Mouse (Mus musculus) urinary bladder, adult 2 months (tissue): Measurements from ENCODE around the gene Cadm3. TPM values are rescaled to one million over a fixed set of nuclear protein-coding genes. Genes with fewer than 3 reads are reported as not detected.

Experiments
- DNase-seq: peaks from one replicate; pipeline ENCODE4 v3.0.0; 2022; ENCODE audit warnings: low spot score
- polyA plus RNA-seq: library from polyadenylated mRNA; depleted of rRNA; stranded (reverse); fragments of >200 nt; gene quantifications from 2 replicates; pipeline ENCODE4 v1.2.3, GENCODE M21; 2012; rRNA removed

The Cadm3 gene
- polyA plus RNA-seq, result 34.3 and 36.2 TPM in 2 replicates

GRCm38 (mm10) chr1:173367356-173368046, at the start of gene Cadm3:
Gene Cadm3 (minus strand): TSS chr1:173367695.
- no peak for DNase-seq

DNA sequence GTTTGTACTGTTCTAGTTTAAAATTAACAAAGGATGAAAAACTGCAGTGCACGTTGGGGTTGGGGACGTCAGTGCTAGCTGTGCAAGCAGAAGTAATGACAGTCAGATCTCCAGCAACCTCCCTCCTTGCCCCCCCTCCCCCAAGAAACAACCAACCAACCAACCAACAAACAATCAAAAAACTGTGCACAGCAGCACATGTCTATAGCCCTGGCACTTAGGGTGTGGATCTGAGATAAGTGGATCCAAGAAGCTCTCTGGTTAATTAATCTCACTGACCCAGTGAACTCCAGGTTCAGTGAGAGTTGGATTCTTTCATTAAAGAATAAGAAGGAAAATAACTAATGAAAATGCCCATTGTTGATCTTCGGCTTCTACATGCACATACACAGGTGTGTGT, 47.1 kb upstream of the Cadm3 start:
- no peak for DNase-seq

DNA sequence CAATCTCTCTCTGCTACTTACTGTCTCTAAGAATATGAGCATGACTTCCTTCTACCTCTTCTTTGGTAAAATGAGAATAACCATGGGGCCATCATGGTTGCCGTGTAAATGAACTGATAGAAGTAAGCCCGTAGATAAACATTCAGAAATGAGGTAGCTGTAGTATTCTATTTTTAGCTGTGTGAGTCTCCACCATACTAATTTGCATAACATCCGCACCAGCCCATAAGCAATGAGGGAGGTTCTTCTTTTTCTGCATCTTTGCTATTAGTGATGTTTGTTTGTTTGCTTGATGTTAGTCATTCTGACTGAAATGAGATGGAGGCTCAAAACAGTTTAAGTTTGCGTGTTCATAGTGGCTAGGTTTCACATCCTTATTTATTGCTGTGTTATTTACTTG, 44.4 kb upstream of the Cadm3 start:
- no peak for DNase-seq

- DNase-seq, result no peak
These were observed 41.6 kb upstream of the Cadm3 start for GRCm38 (mm10) chr1:173409066-173409465.

DNA sequence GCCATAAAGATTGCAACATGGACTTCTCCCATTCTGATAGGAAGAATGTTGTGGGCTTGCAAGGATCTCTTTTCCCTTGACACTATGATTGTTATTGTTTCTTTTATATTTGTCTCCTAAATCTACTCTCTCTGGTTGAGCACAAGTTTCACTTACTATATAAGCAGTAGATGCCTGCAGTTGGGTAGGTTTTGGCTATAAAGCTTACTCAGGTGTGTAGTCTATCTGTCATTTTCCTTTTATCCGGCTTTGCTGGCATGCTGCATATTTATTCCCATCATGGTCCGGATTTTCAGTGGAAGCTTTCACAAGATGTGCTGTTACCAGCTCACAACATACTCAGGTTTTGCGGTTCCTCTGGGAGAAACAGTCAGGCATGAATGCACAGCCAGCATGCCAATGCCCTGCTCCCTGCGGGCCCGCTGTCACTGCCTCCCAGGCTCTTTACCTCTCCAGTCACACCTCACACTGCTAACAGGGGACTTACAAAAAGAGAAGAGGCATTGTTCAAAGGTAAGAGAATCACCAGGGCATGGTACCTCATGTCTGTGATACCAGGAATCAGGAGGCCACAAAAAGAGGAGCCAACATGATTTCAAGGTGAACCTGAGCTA, 37.3 kb upstream of the Cadm3 start:
- no peak for DNase-seq

DNA sequence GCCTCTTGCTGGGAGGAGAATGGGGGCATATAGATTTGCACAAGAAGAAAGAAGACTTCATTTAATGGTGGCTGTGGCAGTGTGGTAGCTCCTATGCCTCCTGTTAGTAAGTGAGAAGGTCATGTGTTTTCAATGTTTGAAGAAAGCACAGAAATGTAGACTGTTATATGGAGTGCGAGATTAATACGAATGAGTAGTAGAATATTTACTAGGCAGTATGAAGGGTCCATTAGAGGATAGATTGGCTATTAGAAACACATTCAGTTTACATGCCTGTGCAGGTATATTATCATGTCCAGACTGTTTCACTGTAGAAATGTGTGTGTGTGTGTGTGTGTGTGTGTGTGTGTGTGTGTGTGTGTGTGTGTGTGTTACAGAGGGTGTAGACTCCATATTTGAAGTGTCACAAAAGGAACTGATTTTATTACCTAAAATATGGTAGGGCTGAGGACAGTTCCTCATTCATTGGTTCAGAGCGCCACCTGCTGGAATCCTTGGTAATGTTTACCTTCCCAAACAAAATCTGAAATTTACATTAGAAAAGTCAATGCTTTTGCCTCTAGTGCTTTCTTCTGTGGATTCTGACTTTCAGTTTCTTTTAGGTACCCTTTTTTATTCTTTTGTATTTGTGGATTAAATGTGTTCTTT, 31.0 kb upstream of the Cadm3 start:
- DNase-seq, result peak; percentile 29

DNA sequence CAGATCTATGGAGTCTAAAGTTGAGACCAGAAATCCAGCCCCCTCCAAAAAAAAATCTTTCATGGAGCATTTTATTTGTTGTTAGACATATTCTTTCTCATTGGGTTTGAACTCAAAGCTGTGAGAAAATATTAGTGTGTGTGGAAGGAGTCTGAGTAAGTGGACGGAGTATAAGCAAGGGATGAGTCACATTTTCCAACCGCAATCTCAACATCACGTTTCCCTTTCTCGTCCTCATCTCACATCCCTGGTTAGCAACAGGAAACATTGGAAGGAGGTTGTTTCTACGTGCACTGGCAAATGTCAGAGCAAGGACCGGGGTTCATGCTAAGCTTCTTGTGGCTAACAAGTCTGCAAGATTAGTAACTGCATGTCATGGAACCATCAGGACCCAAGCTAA, 24.3 kb upstream of the Cadm3 start:
- DNase-seq, result no peak

DNA sequence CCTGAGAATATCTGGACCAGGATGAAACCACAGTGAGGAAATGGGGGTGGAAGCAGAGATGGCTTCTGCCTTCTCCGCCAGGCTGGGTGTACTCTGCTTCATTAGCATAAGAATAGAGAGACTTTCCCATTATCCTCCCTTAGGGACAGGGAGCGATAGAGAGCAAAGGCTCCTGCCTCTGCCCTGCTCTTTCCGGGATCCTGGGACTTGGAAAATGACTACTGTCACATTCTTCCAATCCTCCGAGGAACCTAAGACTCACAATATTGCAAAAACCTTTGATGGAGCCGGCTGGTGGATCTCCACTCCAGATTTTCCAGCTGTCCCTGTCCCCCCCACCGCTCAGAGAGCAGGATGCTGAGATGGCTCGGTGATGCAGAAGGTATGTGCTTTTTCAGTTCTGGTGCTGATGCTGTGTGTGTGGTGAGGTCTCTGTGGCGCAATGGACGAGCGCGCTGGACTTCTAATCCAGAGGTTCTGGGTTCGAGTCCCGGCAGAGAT, 22.5 kb upstream of the Cadm3 start:
- no peak for DNase-seq

DNA sequence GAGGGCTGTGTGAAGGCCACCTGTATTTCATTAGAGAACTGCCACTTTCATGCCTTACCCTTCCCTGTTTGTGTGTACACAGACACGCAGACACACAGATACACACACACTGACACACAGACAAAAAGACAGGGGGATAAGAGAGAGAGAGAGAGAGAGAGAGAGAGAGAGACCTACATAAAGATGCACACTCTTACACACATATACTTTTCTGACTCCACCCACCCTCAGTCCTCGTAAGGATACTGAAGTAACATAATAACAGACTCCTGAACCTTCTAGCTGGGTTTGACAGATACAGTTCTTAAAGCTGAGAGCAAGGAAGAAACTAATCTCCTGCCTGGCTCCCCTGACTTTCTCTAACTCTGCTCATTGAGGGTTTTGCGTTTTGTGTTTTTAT, 21.9 kb upstream of the Cadm3 start:
- no peak for DNase-seq

DNA sequence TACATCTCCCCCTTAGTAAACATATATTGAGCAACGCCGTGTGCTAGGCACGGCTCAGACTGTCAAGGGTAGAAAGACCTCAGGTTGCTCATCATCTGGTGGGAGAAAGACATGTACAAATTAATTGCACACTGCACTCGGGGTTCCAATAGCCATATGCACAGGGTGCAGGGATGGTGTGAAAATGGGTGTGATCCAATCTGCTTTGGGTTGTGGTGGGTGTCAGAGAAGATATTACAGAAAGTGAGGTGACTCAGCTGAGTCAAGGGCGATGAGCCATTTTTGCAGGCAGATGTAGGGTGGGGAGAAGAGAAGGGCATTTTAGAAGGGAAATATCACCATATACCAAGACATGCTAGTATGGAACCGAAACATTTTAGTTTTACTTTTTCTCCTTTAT, 13.9 kb upstream of the Cadm3 start:
- no peak for DNase-seq

- no peak for DNase-seq
These were observed 10.1 kb upstream of the Cadm3 start for GRCm38 (mm10) chr1:173377380-173378112.

DNA sequence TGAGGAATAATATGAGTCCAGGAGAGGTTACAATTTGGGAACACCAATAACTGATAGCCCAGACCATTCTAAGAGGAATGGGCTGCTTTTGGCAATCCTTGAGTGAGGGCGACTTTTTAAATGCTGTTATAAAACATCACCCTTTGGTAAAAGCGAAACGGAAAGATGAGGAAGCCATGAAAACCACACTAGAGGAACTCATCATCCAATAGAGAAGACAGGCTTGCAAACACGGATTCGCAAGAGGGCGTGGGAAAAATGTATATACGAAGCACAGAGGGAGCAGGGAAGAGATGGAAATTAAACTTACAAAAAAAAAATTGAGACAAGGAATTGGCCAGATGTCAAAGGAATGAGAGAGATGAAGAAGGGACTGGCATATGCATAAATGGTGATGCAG, 6.5 kb upstream of the Cadm3 start:
- no peak for DNase-seq

DNA sequence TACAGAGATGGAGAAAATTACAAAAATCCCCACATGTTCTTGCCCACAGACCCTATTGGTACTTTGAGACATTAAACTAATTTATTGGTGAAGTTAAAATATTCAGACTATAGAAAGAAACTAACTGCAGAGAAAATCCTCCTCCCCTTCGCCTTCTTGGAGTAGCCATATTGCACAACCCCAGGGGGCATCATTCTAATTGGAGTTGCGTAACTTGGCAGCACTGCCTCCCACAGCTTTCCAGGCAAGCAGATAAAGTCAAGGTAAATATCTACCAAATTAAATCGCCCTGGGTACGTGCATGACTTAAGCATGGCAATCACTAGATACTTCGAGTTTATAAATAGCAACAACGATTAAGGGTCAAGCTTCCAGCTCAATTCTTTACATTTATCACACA, 4.1 kb upstream of the Cadm3 start:
- no peak for DNase-seq

DNA sequence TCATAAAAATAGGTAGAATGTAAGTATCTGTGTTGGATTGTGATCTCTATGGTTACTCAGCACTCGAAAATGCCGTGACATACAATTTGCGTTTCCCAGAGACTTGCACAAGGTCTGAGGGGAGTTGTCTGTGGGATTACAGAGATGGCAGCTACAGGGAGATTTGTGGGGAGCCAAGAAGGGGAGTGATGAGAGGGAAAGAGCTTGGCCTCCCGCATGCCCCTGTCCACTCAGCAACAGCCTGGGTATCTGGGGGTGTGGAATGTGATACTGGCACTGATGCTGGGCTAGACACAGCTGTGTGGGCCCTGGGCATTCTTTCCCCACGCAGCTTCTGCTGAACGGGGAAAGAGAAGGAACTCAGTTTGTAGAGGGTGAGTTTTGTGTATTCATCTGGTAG, 3.0 kb upstream of the Cadm3 start:
- no peak for DNase-seq

DNA sequence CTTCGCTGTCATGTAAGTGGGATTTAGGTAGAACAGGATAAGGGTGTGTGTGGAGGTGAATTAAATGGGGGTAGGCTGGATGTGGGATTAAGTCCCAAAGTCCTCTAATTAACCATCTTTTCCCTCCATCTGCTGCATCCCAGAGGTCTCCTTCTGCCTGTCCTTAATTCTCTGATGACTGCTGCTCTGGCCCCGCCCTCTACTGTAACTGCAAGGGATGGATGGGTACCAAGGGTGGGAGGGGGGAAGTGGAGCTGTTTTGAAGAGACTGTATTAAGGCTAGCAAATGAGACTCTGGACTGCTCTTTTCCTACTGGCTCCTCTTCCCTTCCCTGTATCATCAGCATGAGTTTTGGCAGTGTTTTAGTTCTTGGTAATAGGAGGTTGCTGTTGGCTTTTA, 2.1 kb upstream of the Cadm3 start:
- no peak for DNase-seq

DNA sequence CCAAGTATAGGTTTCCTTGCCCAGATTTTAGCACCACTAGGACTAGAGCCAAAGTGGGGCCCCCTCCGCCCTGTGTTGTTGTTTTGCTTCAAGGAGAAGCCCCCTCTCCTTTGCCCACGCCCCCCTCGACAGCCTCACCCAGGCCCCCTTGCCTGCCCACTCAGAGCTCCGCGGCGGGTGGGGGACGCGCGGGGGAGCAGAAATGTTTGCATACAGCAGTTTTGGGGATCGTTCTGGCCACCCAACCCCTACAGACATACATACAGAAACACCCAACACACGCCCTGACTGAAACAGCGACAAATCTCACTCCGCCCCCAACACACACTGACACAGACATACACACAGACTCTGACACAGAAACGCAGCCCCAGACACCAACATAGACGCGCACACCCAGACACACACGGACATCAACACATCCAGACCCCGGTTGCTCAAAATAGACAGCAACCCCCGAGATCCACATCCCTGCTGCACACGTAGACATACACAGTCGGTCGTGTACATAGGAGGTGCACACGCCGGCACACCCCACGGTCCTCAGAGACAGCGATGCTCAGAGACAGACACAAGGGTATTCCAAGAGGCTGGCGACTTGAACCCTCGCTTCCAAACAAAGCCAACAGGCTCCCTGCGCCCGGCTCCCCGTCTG, 667 bp downstream of the Cadm3 start:
- DNase-seq, result no peak

DNA sequence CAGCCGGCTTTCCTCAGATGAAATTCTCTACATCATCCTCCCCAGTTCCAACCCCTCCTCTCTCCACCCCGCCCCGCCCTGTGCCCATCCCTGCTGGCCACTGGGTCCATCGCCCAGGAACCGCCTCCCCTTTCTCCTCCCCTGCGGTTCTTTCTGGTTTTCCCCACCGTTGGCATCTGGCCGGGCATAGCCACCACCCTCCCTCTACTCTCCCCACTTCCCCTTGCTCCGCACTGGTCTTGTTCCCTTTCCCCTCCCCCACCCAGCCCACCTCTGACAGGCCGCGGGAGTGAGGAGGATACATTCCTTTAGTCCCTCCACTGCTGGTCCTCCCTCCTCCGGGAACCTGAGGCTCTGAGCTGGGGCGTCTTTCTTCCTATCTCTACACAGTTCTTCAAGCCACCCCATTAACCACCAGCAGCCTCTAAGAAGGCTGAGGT, 1.5 kb downstream of the Cadm3 start:
- DNase-seq, result no peak

GRCm38 (mm10) chr1:173364125-173364800, 3.2 kb downstream of the Cadm3 start:
- DNase-seq, result no peak

- DNase-seq, result no peak
These were observed 4.1 kb downstream of the Cadm3 start for GRCm38 (mm10) chr1:173363436-173363835.

DNA sequence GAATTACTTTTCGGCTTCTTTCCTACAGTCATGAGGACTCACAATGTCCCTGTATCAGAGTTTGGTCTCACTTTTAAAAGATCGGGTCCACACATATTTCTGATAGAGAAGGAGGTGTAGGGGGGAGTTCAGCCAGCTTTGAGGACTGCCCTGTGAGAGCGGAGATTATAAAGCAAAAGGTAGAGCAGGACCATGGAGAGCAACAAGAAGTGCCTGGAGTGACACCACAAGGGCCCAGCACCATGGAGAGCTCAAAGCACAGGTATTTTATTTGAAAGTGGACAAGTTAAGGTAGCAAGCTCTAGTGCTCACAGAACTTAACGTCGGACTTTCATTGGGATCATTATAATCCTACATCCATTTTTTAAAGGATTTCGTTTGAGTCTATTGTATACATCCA, 5.8 kb downstream of the Cadm3 start:
- no peak for DNase-seq

DNA sequence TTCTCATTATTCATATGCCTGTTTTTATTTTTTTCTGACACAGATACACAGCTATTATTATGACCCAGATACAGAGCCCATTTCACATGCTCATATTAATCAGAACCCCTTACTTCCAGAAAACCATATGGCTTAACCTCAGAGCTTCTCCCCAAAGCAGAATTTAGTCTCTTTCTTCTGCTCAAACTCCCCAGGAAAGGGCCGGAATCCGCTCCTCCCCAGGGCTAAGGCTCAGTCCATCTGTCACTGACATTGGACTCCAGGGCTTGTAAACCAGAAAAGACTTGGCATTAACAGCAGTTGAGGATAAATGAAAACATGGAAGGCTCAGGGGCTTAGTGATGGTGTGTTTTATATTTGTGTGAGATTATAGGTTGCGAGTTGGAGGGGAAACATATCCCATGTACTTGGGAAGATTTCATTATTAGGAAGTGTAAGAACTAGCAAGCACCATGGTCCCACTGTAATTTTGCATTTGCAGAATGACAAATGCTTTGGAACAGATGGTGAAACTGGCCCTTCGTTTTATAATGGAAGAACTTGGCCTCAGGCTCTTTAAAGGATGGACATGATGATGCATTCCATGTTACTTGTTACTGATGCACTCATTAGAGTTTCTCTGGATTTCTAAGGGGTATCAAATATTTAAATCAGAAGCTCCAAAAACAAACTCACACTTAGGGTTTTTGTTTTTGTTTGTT, 7.8 kb downstream of the Cadm3 start:
- no peak for DNase-seq
